In the genomic region with DNA sequence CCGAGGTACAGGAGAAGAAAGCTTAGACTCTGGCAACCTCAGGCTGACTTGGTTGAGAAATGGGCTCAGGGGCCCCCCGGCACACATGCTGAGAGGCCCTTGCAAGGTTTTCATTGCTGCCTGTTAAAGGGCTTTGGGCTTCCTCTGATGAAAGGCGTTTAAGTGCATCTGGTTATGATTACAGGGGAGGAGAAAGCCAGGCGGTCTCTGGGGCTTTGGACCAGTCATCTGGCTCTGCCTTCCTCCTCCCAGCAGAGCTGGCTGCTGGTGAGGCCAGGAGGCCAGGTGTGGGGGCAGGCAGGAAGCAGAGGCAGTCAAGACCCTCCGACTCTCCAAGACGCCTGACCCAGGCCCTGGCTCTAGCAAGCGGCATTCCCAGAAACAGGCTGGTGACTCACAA, we compare ENCODE assay signal across 7 mouse cellular contexts. TPM values are rescaled to one million over a fixed set of nuclear protein-coding genes. Genes with fewer than 3 reads are reported as not detected.
DNase-seq lines count a peak whose midpoint lies in the region; ATAC-seq and TF ChIP-seq lines count a peak whose summit lies in the region.

No protein-coding gene starts in this region.

- H3K4me1 ChIP-seq in megakaryocyte, embryonic 14.5 days: peaks cover 57% of the 10 kb centered on the region
- peaks cover 61% of the 10 kb centered on the region for H3K4me1 ChIP-seq in embryonic facial prominence, embryonic 10.5 days
- peaks cover 69% of the 10 kb centered on the region for H3K4me1 ChIP-seq in limb, embryonic 10.5 days

- H3K9me3 ChIP-seq in megakaryocyte, embryonic 14.5 days: no peaks in the 10 kb centered on the region
- no peaks in the 10 kb centered on the region for H3K9me3 ChIP-seq in embryonic facial prominence, embryonic 10.5 days
- H3K9me3 ChIP-seq in limb, embryonic 10.5 days (replicated peaks): no peaks in the 10 kb centered on the region

- peak; percentile 82 for DNase-seq in embryonic facial prominence, embryonic 10.5 days (ENCODE audit: low spot score)
- DNase-seq in limb, embryonic 10.5 days (ENCODE audit: low spot score): peak; percentile 73
- peak; percentile 19 for DNase-seq in splenic B cell, adult 2 months (ENCODE audit: low read depth, low spot score)
- DNase-seq in layer of hippocampus, adult 2 months (ENCODE audit: low spot score in 2 of 2): no peak

- peak overlapping the region; percentile 81 for H3K27ac ChIP-seq in embryonic facial prominence, embryonic 10.5 days (replicated peaks)
- peak overlapping the region; percentile 68; the same call in 1 of the 2 replicates for H3K27ac ChIP-seq in limb, embryonic 10.5 days
- H3K27ac ChIP-seq in layer of hippocampus, adult 2 months: no peak overlapping the region

- no peak for TF ChIP-seq CTCF in layer of hippocampus, adult 2 months (conservative IDR thresholded peaks at IDR 0.05)

- peak overlapping the region; percentile 38 for H3K4me3 ChIP-seq in megakaryocyte, embryonic 14.5 days (replicated peaks)
- 0 out of 2 replicates have a peak overlapping the region, but pooled peaks have one; percentile 13 for H3K4me3 ChIP-seq in embryonic facial prominence, embryonic 10.5 days
- peak overlapping the region; percentile 15; the same call in 1 of the 2 replicates for H3K4me3 ChIP-seq in limb, embryonic 10.5 days
- no peak overlapping the region for H3K4me3 ChIP-seq in layer of hippocampus, adult 2 months

- peaks cover 65% of the 10 kb centered on the region for H3K27me3 ChIP-seq in megakaryocyte, embryonic 14.5 days (replicated peaks)
- H3K27me3 ChIP-seq in embryonic facial prominence, embryonic 10.5 days (replicated peaks; ENCODE audit: low read depth, poor library complexity, severe bottlenecking): peaks cover 99% of the 10 kb centered on the region
- peaks cover 94% of the 10 kb centered on the region for H3K27me3 ChIP-seq in limb, embryonic 10.5 days (ENCODE audit: low read depth, poor library complexity, severe bottlenecking)
- no peaks in the 10 kb centered on the region; the same call in none of the 2 replicates for H3K27me3 ChIP-seq in splenic B cell, adult 2 months (ENCODE audit: control insufficient read depth, insufficient read depth, low read length, poor library complexity, severe bottlenecking)

- whole genome bisulfite sequencing in embryonic facial prominence, embryonic 10.5 days: 10% methylated on average over 7 of the region's 7 CpGs
- 4% methylated on average over 7 of the region's 7 CpGs for WGBS in limb, embryonic 10.5 days

- no peaks in the 10 kb centered on the region for H3K36me3 ChIP-seq in megakaryocyte, embryonic 14.5 days (replicated peaks; ENCODE audit: low read length)
- no peaks in the 10 kb centered on the region for H3K36me3 ChIP-seq in embryonic facial prominence, embryonic 10.5 days (replicated peaks)
- no peaks in the 10 kb centered on the region for H3K36me3 ChIP-seq in limb, embryonic 10.5 days
- no peaks in the 10 kb centered on the region for H3K36me3 ChIP-seq in splenic B cell, adult 2 months (ENCODE audit: control insufficient read depth, insufficient read depth, low read length, poor library complexity, severe bottlenecking)

- no peak for ATAC-seq in megakaryocyte, adult 5-6 weeks (ENCODE audit: poor library complexity, severe bottlenecking)
- ATAC-seq in frontal cortex, adult (ENCODE audit: low TSS enrichment): no peak

RNA-seq across cellular contexts. Expression of a gene that starts 9.7 kb away (rescaled TPM):
- 11.1 and 15.0 TPM in 2 replicates for polyA plus RNA-seq in megakaryocyte, embryonic 14.5 days (2012; ENCODE audit: insufficient read depth, low replicate concordance)
- total RNA-seq in megakaryocyte, adult 5-6 weeks (2015): 27.3 and 27.7 TPM in 2 replicates
- total RNA-seq in megakaryocyte, adult 5-6 weeks (2017): 24.7 and 27.9 TPM in 2 replicates
- polyA plus RNA-seq in embryonic facial prominence, embryonic 10.5 days (2016; fragmentation: Nextera tagmentation; extraction: Ambion mirVana): 23.7 and 26.3 TPM in 2 replicates
- polyA plus RNA-seq in limb, embryonic 10.5 days (2016; fragmentation: Nextera tagmentation; extraction: Ambion mirVana): 20.7 and 26.5 TPM in 2 replicates
- total RNA-seq in layer of hippocampus, adult 2 months (2021): 10 to 100 TPM; 16.7 to 21.3 TPM

Comparison
In these comparisons a context has a peak if more than half of its experiments do, and no peak if none do; other contexts are left out.
1. DNase-seq: peak in embryonic facial prominence, embryonic 10.5 days (single experiment), limb, embryonic 10.5 days (single experiment) and splenic B cell, adult 2 months (single experiment); none in layer of hippocampus, adult 2 months (0 of 2).